Mouse (Mus musculus) CH12.LX (cell line): Measurements from ENCODE around the gene Ppl. TPM values are rescaled to one million over a fixed set of nuclear protein-coding genes. Genes with fewer than 3 reads are reported as not detected.

Experiments
- polyA plus RNA-seq: library from polyadenylated mRNA; unstranded; fragments of >175 nt; gene quantifications from 2 replicates; pipeline ENCODE4 v1.2.1, GENCODE M21; 2012; ENCODE audit warnings: low read depth; ENCODE audit not compliant: insufficient read length
- total RNA-seq, 2 experiments: library from RNA; depleted of rRNA; stranded (reverse); fragments of 300-350 nt in 1 of 2; fragments of >200 nt in 1 of 2; gene quantifications; 2 replicates each; pipeline ENCODE4 v1.2.3; 2012 to 2014

Gene Ppl
- total and polyA plus RNA-seq, 3 experiments, result 0.04 to 0.25 TPM; not detected in 1

Other genes starting within 250 kb of the Ppl start
- 14.1 and 16.9 TPM in 2 replicates for gene Mgrn1, start 246.2 kb downstream of the Ppl start, total RNA-seq (2012; rRNA removed)
- 9.0 and 11.7 TPM in 2 replicates for gene Mgrn1, start 246.2 kb downstream of the Ppl start, total RNA-seq (2014; rRNA removed)
- 12.9 and 15.5 TPM in 2 replicates for gene Mgrn1, start 246.2 kb downstream of the Ppl start, polyA plus RNA-seq
- 65.7 and 66.1 TPM in 2 replicates for gene Nudt16l1, start 193.7 kb downstream of the Ppl start, total RNA-seq (2012; rRNA removed)
- gene Nudt16l1, start 193.7 kb downstream of the Ppl start, total RNA-seq (2014; rRNA removed), result 32.8 and 36.3 TPM in 2 replicates
- gene Nudt16l1, start 193.7 kb downstream of the Ppl start, polyA plus RNA-seq, result 94.9 and 101 TPM in 2 replicates
- gene Anks3, start 168.2 kb downstream of the Ppl start, total RNA-seq (2012; rRNA removed), result 24.4 and 34.0 TPM in 2 replicates
- 17.0 and 17.4 TPM in 2 replicates for gene Anks3, start 168.2 kb downstream of the Ppl start, total RNA-seq (2014; rRNA removed)
- gene Anks3, start 168.2 kb downstream of the Ppl start, polyA plus RNA-seq, result 33.5 and 34.9 TPM in 2 replicates
- gene Sept12, start 134.6 kb downstream of the Ppl start, total RNA-seq (2012; rRNA removed), result not detected in 2 replicates
- gene Sept12, start 134.6 kb downstream of the Ppl start, total RNA-seq (2014; rRNA removed), result 0.13 TPM in 1 of 2 replicates, not detected in the other
- gene Sept12, start 134.6 kb downstream of the Ppl start, polyA plus RNA-seq, result not detected in 2 replicates
- gene Smim22, start 125.1 kb downstream of the Ppl start, total RNA-seq (2012; rRNA removed), result not detected in 2 replicates
- gene Smim22, start 125.1 kb downstream of the Ppl start, total RNA-seq (2014; rRNA removed), result not detected in 2 replicates
- gene Smim22, start 125.1 kb downstream of the Ppl start, polyA plus RNA-seq, result not detected in 2 replicates
- 27.7 and 33.4 TPM in 2 replicates for gene Rogdi, start 118.9 kb downstream of the Ppl start, total RNA-seq (2012; rRNA removed)
- gene Rogdi, start 118.9 kb downstream of the Ppl start, total RNA-seq (2014; rRNA removed), result 21.5 and 25.1 TPM in 2 replicates
- gene Rogdi, start 118.9 kb downstream of the Ppl start, polyA plus RNA-seq, result 121 and 130 TPM in 2 replicates
- gene Glyr1, start 82.6 kb downstream of the Ppl start, total RNA-seq (2012; rRNA removed), result 90.6 and 103 TPM in 2 replicates
- gene Glyr1, start 82.6 kb downstream of the Ppl start, total RNA-seq (2014; rRNA removed), result 130 and 134 TPM in 2 replicates
- gene Glyr1, start 82.6 kb downstream of the Ppl start, polyA plus RNA-seq, result 125 and 132 TPM in 2 replicates
- 31.0 and 33.2 TPM in 2 replicates for gene Ubn1, start 82.4 kb downstream of the Ppl start, total RNA-seq (2012; rRNA removed)
- gene Ubn1, start 82.4 kb downstream of the Ppl start, total RNA-seq (2014; rRNA removed), result 14.3 and 17.4 TPM in 2 replicates
- gene Ubn1, start 82.4 kb downstream of the Ppl start, polyA plus RNA-seq, result 30.4 and 32.5 TPM in 2 replicates
- 0.13 TPM in 2 replicates for gene Sec14l5, start 14.7 kb upstream of the Ppl start, total RNA-seq (2012; rRNA removed)
- gene Sec14l5, start 14.7 kb upstream of the Ppl start, total RNA-seq (2014; rRNA removed), result 0.05 TPM in 1 of 2 replicates, not detected in the other
- not detected in 2 replicates for gene Sec14l5, start 14.7 kb upstream of the Ppl start, polyA plus RNA-seq
- 50.2 and 65.3 TPM in 2 replicates for gene Nagpa, start 71.6 kb upstream of the Ppl start, total RNA-seq (2012; rRNA removed)
- 39.9 and 41.9 TPM in 2 replicates for gene Nagpa, start 71.6 kb upstream of the Ppl start, total RNA-seq (2014; rRNA removed)
- gene Nagpa, start 71.6 kb upstream of the Ppl start, polyA plus RNA-seq, result 79.0 and 80.6 TPM in 2 replicates
- gene AU021092, start 89.9 kb upstream of the Ppl start, total RNA-seq (2012; rRNA removed), result not detected in 2 replicates
- gene AU021092, start 89.9 kb upstream of the Ppl start, total RNA-seq (2014; rRNA removed), result not detected in 2 replicates
- gene AU021092, start 89.9 kb upstream of the Ppl start, polyA plus RNA-seq, result not detected in 2 replicates
- 65.7 and 72.8 TPM in 2 replicates for gene Alg1, start 101.2 kb upstream of the Ppl start, total RNA-seq (2012; rRNA removed)
- 53.4 and 55.7 TPM in 2 replicates for gene Alg1, start 101.2 kb upstream of the Ppl start, total RNA-seq (2014; rRNA removed)
- 52.9 and 63.5 TPM in 2 replicates for gene Alg1, start 101.2 kb upstream of the Ppl start, polyA plus RNA-seq
- gene Eef2kmt, start 123.6 kb upstream of the Ppl start, total RNA-seq (2012; rRNA removed), result 38.5 and 39.5 TPM in 2 replicates
- 35.8 and 39.8 TPM in 2 replicates for gene Eef2kmt, start 123.6 kb upstream of the Ppl start, total RNA-seq (2014; rRNA removed)
- gene Eef2kmt, start 123.6 kb upstream of the Ppl start, polyA plus RNA-seq, result 38.3 and 41.6 TPM in 2 replicates